Mouse (Mus musculus): ENCODE data around the gene Shc3. TPM values are rescaled to one million over a fixed set of nuclear protein-coding genes. Genes with fewer than 3 reads are reported as not detected.

The Shc3 gene
- polyA plus RNA-seq, 1 experiment from 2014 or later = 0.18 TPM

DNA sequence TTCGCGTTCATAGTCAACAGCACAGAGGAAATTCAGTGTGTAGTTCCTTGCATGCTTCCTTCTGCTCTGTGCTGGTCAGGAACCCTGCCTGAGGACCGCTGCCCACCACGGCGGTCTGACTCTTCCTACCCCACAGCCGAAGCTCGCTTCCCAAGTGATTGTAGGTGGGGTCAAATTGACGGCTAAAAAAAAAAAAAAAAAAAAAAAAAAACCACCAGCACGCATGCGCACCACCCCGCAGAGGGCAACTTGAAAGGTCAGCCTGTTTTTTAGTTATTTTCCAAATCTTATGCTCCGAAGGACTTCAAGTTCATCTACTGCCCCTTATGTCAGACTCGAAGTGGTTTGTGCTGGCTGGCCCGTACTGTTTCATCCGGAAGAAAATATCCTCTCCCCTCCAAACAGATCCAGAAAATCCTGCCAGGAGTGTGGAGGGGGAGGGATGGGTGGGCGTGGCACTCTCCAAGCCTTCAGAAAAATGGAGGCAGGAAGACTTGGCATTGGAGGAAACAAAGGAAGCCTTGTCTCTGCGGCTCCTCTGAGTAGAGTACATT lies 100.4 kb downstream of the Shc3 start:
- H3K4me2 ChIP-seq = no peak overlapping the region
- WGBS = 76% methylated on average over 17 of the region's 17 CpGs

GRCm38 (mm10) chr13:51466117-51466841 lies 102.9 kb downstream of the Shc3 start:
- H3K4me2 ChIP-seq = no peak overlapping the region
- no peak overlapping the region for H3K4me3 ChIP-seq (replicated peaks)
- 67% methylated on average over 14 of the region's 14 CpGs for WGBS
- no peaks in the 10 kb centered on the region for H3K4me1 ChIP-seq
- no peak for ATAC-seq (replicated peaks; ENCODE audit: low FRiP score)
- H3K27me3 ChIP-seq = no peaks in the 10 kb centered on the region
- H3K36me3 ChIP-seq = no peaks in the 10 kb centered on the region
- H3K9ac ChIP-seq = no peak overlapping the region
- no peak overlapping the region for H3K27ac ChIP-seq
- no peaks in the 10 kb centered on the region for H3K9me3 ChIP-seq (replicated peaks)

More for the DNA sequence above, 100.4 kb downstream of the Shc3 start:
- Histone ChIP-seq H3K27ac (no peak overlapping the region), H3K9ac (no peak overlapping the region), H3K27me3 (no peaks in the 10 kb centered on the region), H3K9me3 (replicated peaks) (no peaks in the 10 kb centered on the region), H3K4me3 (replicated peaks) (no peak overlapping the region), H3K4me1 (no peaks in the 10 kb centered on the region), H3K36me3 (no peaks in the 10 kb centered on the region)
- no peak for ATAC-seq (replicated peaks; ENCODE audit: low FRiP score)

DNA sequence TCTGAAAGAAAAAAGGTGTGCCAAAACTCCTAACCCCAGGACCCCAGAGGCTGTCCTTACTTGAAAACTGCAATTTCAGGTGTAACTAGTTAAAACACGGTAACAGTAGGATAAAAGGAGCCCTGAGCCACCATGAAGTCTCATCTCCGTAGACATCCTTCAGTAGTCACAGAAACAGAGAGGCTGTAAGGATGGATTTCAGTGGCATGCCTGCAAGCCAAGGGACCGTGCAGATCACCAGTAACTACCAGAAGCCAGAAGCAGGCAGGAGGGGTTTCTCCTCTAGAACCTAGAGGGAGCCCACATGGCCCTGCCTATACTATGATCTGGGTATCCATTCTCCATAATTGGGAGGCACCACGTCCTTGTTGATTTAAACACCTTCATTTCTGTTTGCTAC lies 104.9 kb downstream of the Shc3 start:
- H3K27me3 ChIP-seq = no peaks in the 10 kb centered on the region
- ATAC-seq (replicated peaks; ENCODE audit: low FRiP score) = 0 out of 2 replicates have a peak, but pooled peaks have one; percentile 29
- no peaks in the 10 kb centered on the region for H3K36me3 ChIP-seq
- H3K4me2 ChIP-seq = no peak overlapping the region
- no peak overlapping the region for H3K4me3 ChIP-seq (replicated peaks)
- H3K9ac ChIP-seq = no peak overlapping the region
- H3K9me3 ChIP-seq (replicated peaks) = no peaks in the 10 kb centered on the region
- no peak overlapping the region for H3K27ac ChIP-seq
- H3K4me1 ChIP-seq = no peaks in the 10 kb centered on the region
- WGBS = 46% methylated on average over 4 of the region's 4 CpGs

GRCm38 (mm10) chr13:51456190-51456878 lies 112.9 kb downstream of the Shc3 start:
- H3K27me3 ChIP-seq = no peaks in the 10 kb centered on the region
- no peaks in the 10 kb centered on the region for H3K36me3 ChIP-seq
- no peak overlapping the region for H3K4me3 ChIP-seq (replicated peaks)
- no peak overlapping the region for H3K9ac ChIP-seq
- 40% methylated on average over 4 of the region's 4 CpGs for WGBS
- H3K4me1 ChIP-seq = no peaks in the 10 kb centered on the region
- ATAC-seq (replicated peaks; ENCODE audit: low FRiP score) = no peak
- H3K27ac ChIP-seq = no peak overlapping the region
- no peaks in the 10 kb centered on the region for H3K9me3 ChIP-seq (replicated peaks)
- no peak overlapping the region for H3K4me2 ChIP-seq

DNA sequence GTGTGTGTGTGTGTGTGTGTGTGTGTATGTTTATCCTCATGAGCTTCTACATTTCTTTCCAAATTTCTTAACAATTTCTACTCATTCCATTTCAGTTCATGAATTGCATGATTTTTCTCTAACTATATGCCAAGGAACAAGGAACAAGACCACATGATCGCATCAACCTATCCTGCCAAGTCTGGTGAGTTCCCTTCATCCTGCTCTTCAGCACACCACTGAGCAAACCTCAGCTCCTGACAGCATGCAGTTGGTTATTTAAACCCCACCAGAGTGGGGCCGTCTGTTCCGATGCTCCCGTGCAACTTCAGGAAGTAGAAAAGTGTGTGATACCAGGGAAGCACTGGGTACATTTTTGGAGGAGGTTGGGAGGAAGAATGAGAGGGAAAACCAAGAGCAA lies 122.7 kb downstream of the Shc3 start:
- no peaks in the 10 kb centered on the region for H3K4me1 ChIP-seq
- H3K9ac ChIP-seq = no peak overlapping the region
- H3K4me3 ChIP-seq (replicated peaks) = no peak overlapping the region
- H3K27me3 ChIP-seq = no peaks in the 10 kb centered on the region
- no peak for ATAC-seq (replicated peaks; ENCODE audit: low FRiP score)
- no peak overlapping the region for H3K4me2 ChIP-seq
- H3K9me3 ChIP-seq (replicated peaks) = no peaks in the 10 kb centered on the region
- WGBS = 70% methylated on average over 4 of the region's 4 CpGs
- no peak overlapping the region for H3K27ac ChIP-seq
- no peaks in the 10 kb centered on the region for H3K36me3 ChIP-seq

DNA sequence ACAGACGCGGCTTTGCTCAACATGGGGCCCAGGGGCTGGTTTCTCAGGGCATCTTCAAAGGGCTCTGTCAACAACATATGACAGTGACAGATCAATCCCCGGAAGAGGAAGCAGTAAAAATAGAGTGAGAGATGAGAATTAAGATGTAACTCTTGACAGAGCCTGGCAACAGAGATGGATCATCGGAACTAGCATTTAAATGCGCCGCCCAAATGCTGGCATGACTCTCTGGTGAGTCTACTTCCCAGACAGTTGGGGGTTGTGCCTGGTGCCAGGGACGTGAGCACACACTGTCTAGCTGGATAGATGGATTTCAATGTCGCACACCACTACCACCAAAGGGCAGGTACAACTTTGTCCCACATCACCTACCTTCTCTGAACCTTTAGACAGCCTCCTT lies 126.3 kb downstream of the Shc3 start:
- 86% methylated on average over 8 of the region's 8 CpGs for WGBS
- no peak for ATAC-seq (replicated peaks; ENCODE audit: low FRiP score)
- H3K27me3 ChIP-seq = no peaks in the 10 kb centered on the region

DNA sequence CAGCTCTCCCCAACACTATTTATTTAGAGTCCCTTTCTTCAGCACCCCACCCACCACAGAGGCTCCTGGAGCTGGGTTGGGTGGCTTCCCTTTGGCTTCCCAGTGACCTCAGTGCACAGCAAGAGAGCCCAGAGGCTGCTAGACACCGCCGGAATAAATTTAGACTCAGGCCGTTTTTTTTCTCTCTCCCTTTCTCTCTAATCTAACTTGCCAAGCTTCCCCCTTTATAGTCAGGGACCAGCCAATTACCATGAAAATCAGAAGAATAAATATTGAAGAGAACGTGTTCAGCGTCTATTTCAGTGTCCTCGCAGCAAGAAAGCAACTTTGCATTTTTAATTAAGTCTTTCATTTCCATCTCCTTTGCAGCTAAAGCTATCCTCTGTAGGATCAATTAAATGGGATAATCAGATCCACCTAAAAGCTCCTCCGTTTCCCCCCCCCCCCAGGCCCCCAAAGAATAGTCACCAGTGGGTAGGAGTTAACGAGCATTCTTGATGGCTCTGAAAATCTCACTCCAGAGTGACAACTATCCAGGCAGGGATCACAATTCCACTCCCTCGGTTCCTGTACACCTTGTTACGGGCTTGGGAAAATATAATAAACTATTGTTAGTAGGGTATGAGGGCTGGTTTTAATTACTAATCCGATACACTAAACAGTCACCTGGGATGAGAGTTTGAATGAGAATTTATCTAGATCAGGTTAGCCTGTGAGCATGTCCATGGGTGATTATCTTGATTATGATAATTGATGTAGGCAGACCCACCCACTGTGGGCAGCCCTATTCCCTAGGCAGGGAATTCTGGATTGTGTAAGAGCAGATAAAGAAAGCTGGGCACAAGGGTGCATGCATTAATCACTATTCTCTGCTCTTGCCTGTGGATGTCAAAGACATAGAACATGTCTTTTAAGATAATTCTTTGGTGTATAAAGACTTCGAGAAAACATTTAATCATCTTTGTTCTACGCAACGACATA lies 131.8 kb downstream of the Shc3 start:
- no peak overlapping the region for H3K9ac ChIP-seq
- H3K4me3 ChIP-seq (replicated peaks) = no peak overlapping the region
- ATAC-seq (replicated peaks; ENCODE audit: low FRiP score) = no peak
- H3K27me3 ChIP-seq = no peaks in the 10 kb centered on the region
- H3K4me1 ChIP-seq = 0 out of 2 replicates have a peak, but pooled peaks cover 2% of the 10 kb centered on the region
- no peak overlapping the region for H3K27ac ChIP-seq
- no peak overlapping the region for H3K4me2 ChIP-seq
- H3K36me3 ChIP-seq = no peaks in the 10 kb centered on the region
- no peaks in the 10 kb centered on the region for H3K9me3 ChIP-seq (replicated peaks)
- WGBS = 81% methylated on average over 14 of the region's 14 CpGs

More for the DNA sequence above, 126.3 kb downstream of the Shc3 start:
- Histone ChIP-seq H3K4me3 (replicated peaks) (no peak overlapping the region), H3K27ac (no peak overlapping the region), H3K36me3 (no peaks in the 10 kb centered on the region), H3K4me1 (no peaks in the 10 kb centered on the region), H3K9ac (no peak overlapping the region), H3K4me2 (no peak overlapping the region), H3K9me3 (replicated peaks) (no peaks in the 10 kb centered on the region)

DNA sequence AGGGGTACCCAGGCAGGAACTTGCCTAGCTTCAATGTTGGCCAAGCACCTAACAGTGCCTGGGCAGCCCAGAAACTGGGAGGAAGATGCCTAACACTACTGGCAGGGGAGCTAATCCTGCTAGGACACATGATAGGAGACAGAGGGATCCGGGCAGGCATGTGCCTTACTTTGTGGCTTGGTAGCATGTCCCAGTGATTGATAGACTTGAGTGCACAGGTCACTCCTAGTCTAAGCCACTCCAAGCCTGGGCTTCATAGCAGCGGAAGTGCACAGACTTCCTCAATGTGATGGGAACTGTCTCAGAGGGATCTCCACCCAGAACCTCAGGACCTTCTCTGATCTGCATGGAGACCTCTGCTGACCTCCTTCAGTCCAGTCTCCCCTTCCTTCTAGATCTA lies 134.1 kb downstream of the Shc3 start:
- Histone ChIP-seq H3K4me3 (replicated peaks) (no peak overlapping the region), H3K36me3 (no peaks in the 10 kb centered on the region), H3K9ac (no peak overlapping the region), H3K9me3 (replicated peaks) (no peaks in the 10 kb centered on the region), H3K27me3 (no peaks in the 10 kb centered on the region), H3K4me1 (0 out of 2 replicates have a peak, but pooled peaks cover 2% of the 10 kb centered on the region), H3K4me2 (no peak overlapping the region), H3K27ac (no peak overlapping the region)
- 27% methylated on average over 2 of the region's 2 CpGs for WGBS
- ATAC-seq (replicated peaks; ENCODE audit: low FRiP score) = no peak

DNA sequence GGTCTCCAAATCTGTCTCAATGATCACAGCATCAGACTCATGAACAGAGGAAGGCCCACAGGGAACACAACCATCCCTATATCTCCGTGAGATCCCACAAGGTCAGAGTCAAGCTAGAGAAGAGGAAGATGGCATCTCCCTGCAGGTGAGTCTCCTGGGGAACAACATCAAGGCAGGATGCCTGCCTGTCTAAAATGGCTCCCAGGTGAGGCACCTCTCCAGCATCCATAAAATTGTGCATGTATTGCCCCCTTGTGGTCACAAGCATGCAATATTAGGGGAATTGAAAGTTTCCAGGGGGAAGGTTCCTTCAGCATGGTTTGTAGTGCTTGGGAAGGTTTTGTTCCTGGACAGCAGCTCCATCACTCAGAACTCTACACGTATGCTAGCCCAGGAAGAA lies 134.8 kb downstream of the Shc3 start:
- Histone ChIP-seq H3K9me3 (replicated peaks) (no peaks in the 10 kb centered on the region), H3K4me3 (replicated peaks) (no peak overlapping the region), H3K9ac (no peak overlapping the region), H3K36me3 (no peaks in the 10 kb centered on the region), H3K4me1 (0 out of 2 replicates have a peak, but pooled peaks cover 2% of the 10 kb centered on the region), H3K4me2 (no peak overlapping the region), H3K27ac (no peak overlapping the region), H3K27me3 (no peaks in the 10 kb centered on the region)
- ATAC-seq (replicated peaks; ENCODE audit: low FRiP score) = no peak
- 63% methylated on average over 2 of the region's 2 CpGs for WGBS

DNA sequence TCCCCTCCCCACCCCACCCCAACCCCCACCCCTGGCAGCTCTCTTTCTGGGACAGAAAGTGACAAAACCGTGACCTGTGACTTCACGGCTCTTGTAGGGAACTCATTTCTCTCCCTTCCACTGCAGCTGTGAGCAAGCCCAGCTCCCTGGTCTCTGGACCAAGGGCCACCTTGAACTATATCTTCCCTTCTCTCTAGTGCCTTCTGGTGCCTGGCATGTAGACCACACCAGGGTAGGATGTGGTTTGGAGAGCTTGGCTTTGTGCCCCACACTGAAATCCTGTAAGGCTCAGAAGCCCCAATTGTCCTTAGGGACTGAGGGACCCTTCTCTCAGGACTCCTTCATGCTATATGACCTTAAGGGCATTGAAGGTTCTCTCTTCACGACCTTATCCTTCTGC lies 135.8 kb downstream of the Shc3 start:
- H3K36me3 ChIP-seq = no peaks in the 10 kb centered on the region
- H3K9me3 ChIP-seq (replicated peaks) = no peaks in the 10 kb centered on the region
- H3K27ac ChIP-seq = no peak overlapping the region
- no peaks in the 10 kb centered on the region for H3K27me3 ChIP-seq
- H3K4me1 ChIP-seq = 0 out of 2 replicates have a peak, but pooled peaks cover 2% of the 10 kb centered on the region
- no peak overlapping the region for H3K9ac ChIP-seq
- ATAC-seq (replicated peaks; ENCODE audit: low FRiP score) = no peak
- 52% methylated on average over 3 of the region's 3 CpGs for WGBS
- no peak overlapping the region for H3K4me3 ChIP-seq (replicated peaks)
- no peak overlapping the region for H3K4me2 ChIP-seq

GRCm38 (mm10) chr13:51425662-51426443 lies 143.4 kb downstream of the Shc3 start:
- 93% methylated on average over 4 of the region's 4 CpGs for WGBS
- ATAC-seq (replicated peaks; ENCODE audit: low FRiP score) = no peak

More at GRCm38 (mm10) chr13:51425662-51426443, 143.4 kb downstream of the Shc3 start:
- Histone ChIP-seq H3K27me3 (no peaks in the 10 kb centered on the region), H3K4me2 (no peak overlapping the region), H3K4me3 (replicated peaks) (no peak overlapping the region), H3K9ac (no peak overlapping the region), H3K27ac (no peak overlapping the region), H3K4me1 (peaks cover 3% of the 10 kb centered on the region; the same call in 1 of the 2 replicates), H3K36me3 (peaks cover 7% of the 10 kb centered on the region; the same call in 1 of the 2 replicates), H3K9me3 (replicated peaks) (no peaks in the 10 kb centered on the region)

Data from kidney, embryonic 15.5 days (tissue).